Mouse (Mus musculus): ENCODE measurements around the gene Myrf.
A peak's percentile ranks its signal among the peaks of the same experiment; 100 is the strongest.

Myrf gene

DNA sequence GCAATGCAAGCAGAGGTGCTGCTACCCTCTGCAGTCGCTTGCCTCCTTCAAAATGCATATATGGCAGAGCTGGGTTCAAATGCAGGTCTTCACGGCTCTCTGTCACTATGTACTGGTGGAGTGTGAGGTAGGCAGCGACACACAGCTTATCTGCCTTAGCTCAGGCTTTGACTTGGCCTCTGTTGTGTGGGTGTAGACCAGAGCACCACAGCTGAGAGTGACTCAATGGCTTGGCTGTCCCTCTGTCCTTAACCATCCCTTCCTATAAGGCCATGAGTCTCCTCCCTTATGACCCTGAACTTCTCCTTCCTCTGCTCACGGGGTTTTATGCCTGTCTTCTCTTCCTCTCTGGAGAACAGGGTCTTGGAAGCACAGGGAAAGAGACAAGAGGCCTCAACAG lies 29.7 kb downstream of the Myrf start:
- DNase-seq (ENCODE audit: low spot score in 2 of 2): no peak

DNA sequence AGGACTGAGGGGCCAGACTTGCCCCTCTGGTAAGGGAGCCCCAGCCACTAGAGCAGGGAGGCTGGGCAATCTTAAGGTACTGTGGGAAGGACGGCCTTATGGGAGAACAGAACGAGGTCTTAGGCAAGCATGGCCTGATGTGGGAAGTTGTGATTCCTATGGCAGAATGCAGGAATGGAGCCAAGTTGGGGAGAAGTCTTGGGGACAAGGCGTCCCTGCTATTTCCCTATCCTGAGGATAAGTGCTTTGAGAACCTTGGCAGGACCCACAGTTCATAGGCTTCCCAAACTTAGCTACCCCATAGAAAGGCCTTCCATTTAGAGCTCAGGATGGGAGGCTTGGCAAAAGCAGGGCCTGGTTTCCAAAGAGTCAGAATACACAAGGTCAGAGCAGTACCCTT lies 31.7 kb downstream of the Myrf start:
- no peak for DNase-seq (ENCODE audit: low spot score in 2 of 2)

DNA sequence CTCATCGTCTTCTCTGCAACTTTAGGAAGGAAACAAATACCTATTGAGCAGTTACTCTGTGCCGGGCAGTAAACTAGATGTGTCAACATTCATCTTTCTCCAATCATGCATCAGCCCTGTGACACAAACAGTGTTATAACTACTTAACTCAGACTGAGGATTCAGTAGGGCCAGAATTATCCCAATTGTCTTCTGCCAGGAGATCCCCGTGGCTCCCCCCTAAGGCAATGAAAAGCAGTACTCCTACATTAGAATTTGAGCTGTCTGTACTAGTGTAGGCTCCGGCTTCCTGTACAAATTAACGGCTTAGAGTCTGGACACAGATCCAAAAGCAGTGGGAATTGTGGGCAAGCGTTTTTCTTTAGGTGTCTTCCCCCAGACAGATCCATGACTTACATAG lies 35.5 kb downstream of the Myrf start:
- no peak for DNase-seq (ENCODE audit: low spot score in 2 of 2)

DNA sequence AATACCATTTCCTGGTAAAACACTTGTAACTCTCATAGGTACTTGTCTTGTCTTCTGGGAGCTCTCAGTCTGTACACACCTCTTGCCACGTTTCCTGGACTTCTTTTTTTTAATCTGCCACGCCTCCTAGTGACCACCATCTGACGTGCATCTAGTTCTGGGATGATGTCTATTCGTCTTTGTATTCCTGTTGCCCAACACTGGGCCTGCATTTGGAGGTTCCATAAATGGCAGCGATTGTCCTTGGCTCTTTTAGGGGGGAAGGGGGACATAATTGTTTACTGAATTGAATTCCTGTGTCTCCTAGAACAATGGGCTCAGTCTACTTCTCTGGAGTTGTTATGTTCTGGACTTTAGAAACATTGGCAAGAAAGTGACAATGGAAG lies 35.9 kb downstream of the Myrf start:
- peak in 1 of 2 experiments; percentile 21 for DNase-seq (ENCODE audit: low spot score in 2 of 2)

DNA sequence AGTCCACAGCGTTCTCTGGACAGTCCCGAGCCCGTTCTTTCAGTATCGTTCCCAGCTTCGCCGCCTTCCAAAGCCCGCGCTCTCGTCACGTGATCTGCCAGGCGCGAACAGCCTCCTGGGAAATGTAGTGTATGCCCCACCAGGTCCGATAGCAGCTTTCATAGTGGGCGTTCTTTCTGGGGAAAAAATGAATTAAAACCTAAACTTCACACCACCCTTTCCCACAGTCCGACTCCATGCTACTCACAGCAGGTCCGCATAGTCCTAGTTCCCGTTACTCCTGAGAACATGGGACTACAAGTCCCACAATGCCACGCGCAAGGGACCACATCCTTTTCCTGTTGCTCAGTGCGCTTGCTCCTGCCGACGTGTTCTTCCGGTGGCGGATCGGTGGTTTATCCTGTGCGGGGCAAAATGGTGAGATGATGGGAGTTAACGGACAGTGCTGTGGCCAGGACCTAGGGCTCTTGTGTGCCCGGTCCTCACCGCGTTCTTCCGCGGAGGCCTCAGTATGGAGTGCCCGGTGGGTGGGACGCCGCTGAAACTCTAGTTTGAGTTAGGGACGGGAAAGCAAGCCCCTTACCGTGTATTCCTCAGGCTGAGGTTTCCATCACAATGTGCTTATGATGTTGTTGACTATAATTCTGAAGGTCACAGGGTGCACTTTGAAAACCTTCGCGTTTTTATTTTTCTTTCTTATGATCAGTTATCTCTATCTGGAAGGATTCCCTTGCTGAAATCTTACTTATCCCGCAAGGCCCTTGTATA lies 36.5 kb downstream of the Myrf start, which contains the start of the genes Tmem258 and Fen1:
Gene Tmem258 (plus strand): TSS at position 167 of the 768 bp plus-strand sequence.
Gene Fen1 (minus strand): TSS at position 322 of the 768 bp plus-strand sequence.
- peak; percentile 83 to 88 for DNase-seq (ENCODE audit: low spot score in 2 of 2)

DNA sequence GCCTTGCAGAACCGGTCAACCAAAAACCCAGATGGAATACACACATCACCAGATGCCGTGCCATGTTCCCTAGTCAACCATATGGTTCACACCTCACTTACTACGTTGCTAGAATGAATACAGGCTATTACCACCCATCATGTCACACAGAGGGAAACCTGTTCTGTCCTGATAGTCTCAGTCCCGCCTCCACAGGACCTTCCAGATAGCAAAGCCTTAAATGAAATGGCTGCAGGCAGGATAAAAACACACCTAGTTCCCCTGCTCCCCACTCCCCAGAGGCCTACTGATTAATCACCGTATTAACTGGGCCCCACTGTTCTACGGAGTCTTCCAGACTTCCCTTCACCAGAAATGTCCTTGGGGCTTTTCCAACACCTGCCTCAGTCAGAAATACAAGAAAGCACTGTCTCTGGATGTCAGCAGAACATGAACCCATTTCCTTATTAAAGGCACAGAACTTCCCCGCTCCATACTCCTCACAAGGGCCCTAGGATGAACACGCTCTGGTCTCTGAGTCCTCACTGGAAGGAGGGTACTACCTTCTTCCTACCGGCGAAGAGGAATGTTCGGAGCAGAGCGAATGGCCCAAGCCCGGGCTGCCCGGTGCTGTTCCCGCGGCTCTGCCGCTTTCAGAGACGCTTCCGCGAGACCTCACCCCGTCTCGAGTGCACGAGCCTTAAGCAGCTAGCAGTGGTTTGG lies 37.3 kb downstream of the Myrf start:
- peak in 1 of 2 experiments; percentile 19 for DNase-seq (ENCODE audit: low spot score in 2 of 2)

DNA sequence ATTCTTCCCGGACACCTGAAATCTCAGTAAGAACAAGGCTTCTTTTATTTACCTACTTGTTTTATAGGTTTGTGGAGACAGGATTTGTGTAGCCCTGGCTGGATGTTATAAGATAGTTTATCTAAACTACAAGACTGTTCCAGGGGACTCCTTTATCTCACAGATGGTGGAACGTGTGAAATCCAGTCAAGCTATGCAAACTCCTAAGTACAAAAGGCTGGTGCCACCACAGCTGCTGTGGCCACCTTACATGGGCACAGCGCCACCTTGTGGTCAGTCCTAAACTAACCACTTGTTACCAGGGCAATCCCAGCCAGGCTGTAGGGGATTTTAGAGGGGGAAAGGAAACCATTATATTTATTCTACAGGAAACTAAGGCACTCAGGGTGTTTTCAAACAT lies 41.8 kb downstream of the Myrf start:
- peak; percentile 45 to 80 for DNase-seq (ENCODE audit: low spot score in 2 of 2)

DNA sequence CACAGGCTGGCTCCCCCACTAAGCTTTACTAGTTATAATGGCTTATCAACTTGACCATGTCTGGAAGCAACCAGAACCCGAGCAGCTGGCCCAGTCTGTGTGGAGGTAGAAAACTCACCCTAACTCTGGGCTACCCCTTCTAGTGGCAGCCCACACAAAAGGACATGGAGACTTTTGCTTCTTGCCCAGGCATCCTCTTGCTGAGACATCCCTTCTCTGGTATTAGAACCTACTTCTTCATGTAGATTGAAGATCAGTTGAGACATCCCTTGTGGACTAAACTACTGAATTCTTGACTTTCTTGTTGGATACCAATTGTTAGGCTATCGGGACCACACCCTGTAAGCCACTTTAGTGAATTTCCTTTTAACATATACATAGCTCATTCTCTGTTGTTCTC lies 42.3 kb downstream of the Myrf start:
- no peak for DNase-seq (ENCODE audit: low spot score in 2 of 2)

DNA sequence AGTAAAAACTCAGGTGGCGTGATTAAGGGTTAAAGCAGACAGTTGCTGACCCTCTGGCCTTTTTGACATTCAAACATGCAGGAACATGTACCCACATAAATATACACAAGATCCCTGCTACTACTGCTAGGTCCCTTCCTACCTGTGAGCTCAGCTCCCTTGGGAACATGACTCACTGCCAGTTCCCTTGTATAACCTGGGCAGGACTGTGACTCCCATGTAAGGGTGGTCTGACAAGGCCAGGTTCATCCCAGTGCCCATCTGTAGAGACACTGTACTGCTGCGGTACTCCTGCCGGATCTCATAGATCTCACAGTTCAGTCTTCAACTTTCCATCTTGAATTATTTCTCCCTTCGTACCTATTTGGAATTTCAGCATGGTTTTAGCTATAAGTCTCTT lies 43.4 kb downstream of the Myrf start:
- DNase-seq (ENCODE audit: low spot score in 2 of 2): no peak

DNA sequence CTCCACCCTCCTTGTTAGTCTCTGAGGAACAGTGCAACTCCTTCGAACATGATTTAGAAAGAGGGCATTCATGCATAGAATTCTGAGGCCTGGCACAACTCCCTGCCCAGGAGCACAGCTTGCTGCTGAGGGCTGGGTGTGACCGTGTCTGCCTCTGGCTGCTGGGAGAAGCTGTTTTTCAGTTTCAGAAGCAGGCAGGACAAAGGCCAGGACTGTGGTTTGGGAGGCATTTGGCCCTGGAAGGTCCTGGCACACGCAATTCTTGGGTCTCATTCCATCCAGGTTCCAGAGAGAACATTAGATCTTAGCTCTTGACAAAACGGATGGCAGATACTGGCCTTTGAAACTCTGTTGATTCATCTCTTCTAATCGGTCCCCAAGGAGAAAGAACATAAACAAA lies 45.3 kb downstream of the Myrf start:
- no peak for DNase-seq (ENCODE audit: low spot score in 2 of 2)

DNA sequence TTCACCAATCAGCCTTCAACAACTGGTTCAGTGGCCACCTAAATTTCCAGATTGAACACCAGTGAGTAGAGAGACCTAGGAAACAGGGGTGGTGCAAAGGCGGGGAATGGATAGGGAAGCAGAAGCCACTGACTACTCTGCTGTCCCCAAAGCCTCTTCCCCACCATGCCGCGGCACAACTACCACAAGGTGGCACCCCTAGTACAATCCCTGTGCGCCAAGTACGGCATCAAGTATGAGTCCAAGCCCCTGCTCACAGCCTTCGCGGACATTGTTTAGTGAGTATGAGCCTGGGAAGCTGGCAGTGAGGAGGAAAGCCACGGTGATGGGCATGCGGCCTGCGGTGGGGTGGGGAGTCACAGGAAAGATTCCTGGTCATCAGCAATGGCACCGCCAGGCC lies 46.2 kb downstream of the Myrf start:
- no peak for DNase-seq (ENCODE audit: low spot score in 2 of 2)

DNA sequence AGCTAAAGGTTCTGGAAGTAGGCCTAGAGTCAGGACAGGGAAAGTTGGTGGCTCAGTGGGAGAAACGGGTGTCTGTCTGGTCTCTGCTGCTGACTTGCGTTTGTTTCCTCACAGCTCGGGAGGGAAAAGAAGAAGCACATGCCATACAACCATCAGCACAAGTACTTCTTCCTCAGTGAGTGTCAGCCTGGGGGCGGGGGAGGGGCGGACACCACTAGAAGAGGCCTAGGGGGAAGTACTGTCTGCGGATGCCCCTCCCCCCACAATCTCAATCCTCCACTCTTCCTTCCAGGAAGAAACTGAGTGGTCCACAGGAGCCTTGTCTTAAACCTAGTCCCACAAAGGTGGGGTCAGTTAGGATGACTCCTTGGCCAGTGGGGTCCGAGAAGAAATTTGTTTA lies 49.2 kb downstream of the Myrf start:
- DNase-seq (ENCODE audit: low spot score in 2 of 2): no peak

DNA sequence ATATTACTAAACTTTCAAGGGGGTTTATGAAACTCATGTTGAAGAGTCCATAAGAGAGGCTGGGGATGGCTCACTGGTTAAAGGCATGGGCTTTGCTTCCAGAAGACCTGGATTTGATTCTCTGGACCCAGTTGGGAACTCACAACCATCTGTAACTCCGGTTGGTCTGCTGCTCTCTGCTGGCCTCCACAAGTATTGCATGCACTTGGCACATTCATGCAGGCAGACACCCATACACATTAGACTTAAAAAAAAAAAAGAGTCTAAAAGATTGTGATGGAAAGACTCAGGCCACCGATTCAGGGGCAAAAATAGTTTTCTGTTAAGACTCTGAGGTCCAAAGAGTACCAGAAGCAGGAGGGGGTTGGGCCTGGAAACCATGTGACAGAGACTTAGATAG lies 49.8 kb downstream of the Myrf start:
- peak; percentile 57 to 71 for DNase-seq (ENCODE audit: low spot score in 2 of 2)

DNA sequence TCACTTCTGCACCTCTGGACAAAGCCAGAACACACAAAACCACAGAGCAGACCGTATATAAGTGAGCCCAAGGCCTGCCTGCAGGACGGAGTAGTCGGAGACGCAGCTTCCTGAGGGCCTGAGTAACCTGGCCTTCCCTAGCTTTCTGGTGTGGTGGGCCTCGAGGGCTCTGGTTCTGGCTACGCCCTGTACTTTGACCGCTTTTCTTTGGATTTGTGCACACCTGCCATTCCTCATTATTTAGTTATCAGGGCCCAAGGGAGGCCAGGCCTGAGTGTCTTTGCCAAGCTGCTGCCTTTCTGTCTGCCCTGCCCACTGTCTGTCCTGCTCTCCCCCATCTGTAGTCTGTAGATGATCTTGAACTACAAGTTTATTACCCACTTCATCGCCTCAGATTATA lies 50.6 kb downstream of the Myrf start:
- no peak for DNase-seq (ENCODE audit: low spot score in 2 of 2)

DNA sequence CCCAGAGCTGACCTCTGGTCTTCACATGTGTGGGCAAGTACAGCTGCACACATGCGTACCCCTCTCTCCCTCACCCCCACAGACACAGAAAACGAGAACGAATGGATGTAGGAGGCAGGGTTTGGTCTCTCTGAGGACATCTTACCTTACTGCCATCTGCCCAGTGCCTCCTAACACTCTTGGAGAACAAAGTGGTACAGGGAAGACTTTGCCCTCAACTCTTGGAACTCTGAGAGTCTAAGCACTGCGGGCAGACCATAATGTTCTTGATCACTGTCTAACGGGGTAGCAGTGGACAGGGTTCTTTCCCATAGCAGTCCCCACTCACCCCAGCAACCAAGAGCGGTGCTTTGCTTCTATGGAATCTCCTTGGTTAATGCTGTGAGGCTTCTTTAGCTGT lies 51.5 kb downstream of the Myrf start:
- no peak for DNase-seq (ENCODE audit: low spot score in 2 of 2)

DNA sequence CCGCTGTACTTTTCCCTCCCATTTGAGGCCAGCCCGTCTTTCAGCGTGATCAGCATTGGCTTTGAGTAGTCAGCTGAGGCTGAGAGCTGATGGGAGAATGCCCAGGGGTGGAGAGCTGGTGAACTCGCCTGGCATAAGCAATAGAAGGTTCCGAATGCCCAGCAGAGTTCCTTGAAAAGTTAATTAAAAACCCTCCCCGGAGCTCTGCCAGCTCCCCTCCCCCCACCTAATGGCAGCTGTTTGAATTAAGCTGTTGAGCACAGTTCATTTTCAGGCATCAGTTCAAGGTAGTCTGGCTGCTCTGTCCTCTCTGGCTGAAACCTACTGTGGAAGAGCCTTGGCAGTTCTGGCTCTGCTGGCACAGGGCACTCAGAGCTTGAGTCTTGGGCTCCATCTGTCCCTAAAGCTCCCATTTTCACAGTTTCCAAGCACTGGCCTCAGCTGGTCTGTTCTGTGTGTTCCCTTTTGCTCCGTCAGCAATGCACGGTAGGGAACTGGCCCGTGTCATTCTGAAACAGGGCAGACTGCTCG lies 52.2 kb downstream of the Myrf start:
- DNase-seq (ENCODE audit: low spot score in 2 of 2): no peak

DNA sequence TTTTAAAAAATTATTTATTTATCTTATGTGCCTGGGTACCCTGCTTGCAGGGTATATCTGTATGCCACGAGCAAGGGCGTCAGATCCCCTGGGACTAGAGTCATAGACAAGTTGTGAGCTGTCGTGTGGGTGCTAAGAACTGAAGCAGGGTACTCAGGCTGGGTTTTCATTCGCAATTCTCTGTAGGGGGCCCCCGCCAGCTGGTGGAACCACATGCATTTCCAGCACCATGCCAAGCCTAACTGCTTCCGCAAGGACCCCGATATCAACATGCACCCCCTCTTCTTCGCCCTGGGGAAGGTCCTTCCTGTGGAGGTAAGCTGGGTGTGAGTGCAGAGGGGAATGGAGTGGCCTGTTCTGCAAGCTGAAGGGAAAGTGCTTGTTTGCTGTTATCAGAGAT lies 54.0 kb downstream of the Myrf start:
- no peak for DNase-seq (ENCODE audit: low spot score in 2 of 2)

DNA sequence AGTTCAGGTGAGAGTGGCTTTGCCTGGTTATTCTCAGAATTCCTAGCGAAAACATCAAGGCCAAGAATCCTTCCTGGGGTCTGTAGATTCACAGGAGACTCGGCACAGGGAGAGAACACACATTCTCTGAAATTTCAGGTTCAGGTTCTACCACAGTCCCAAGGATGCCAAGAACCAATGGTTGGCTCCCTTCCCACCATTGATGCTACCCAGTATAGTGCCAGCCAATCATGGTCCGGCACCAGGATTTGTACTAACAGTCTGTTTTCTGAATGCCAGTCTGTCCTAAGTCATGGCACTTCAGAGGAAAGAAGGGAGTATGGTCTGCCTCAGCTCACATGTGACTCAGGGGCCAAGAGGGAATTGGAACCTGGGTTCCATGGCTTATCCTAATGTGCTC lies 54.7 kb downstream of the Myrf start:
- DNase-seq (ENCODE audit: low spot score in 2 of 2): no peak

DNA sequence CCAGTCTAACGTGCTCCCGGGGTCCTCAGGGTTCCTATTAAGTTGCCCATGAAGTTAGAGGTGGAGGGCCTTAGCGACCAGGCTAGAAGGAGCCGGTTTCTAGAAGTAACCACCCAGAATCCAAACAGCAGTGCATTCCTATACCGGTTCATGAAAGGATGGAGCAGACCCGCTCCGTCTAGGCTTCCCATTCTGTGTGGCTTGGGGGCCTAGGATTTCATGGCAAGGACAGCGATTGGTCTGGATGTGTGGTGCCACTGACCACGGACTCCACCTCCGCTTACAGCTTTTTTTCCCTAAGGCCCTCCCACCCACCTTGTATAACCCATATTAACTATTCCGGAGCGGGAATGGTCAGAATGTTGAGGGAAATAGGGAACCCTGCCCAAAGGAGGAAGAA lies 56.5 kb downstream of the Myrf start:
- no peak for DNase-seq (ENCODE audit: low spot score in 2 of 2)

DNA sequence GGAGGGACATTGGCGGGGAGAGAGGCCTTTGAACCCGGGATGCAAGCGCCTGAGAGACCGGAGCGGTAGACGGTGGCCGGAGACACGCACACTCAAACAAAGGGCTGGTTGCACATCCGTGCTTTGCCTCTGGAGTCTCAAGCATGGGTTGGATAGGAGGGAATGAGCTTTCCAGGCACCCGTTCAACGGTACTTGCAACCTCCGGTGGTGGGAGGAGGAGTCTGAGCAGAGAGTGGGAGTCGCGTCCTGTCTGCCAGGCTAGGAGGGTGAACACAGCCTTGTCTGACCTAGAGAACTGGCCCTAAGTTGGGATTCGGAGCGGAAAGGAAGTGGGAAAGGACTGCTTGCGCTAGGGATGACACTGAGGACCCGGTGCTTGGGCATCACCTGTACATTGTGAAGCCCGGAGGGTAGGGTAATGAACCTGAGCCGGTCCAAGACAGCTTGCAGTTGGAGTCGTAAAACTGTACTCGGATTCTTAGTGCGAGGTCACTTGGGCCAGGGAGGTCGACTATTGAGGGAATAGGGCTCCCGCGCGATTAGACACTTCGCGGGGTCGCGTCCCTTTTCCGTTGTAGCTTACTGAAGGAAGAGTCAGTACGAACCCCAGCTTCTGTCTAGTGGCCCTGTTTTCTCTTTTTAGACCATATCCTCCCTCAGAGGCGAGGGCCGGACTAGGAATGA lies 57.1 kb downstream of the Myrf start:
- peak; percentile 28 to 40 for DNase-seq (ENCODE audit: low spot score in 2 of 2)

DNA sequence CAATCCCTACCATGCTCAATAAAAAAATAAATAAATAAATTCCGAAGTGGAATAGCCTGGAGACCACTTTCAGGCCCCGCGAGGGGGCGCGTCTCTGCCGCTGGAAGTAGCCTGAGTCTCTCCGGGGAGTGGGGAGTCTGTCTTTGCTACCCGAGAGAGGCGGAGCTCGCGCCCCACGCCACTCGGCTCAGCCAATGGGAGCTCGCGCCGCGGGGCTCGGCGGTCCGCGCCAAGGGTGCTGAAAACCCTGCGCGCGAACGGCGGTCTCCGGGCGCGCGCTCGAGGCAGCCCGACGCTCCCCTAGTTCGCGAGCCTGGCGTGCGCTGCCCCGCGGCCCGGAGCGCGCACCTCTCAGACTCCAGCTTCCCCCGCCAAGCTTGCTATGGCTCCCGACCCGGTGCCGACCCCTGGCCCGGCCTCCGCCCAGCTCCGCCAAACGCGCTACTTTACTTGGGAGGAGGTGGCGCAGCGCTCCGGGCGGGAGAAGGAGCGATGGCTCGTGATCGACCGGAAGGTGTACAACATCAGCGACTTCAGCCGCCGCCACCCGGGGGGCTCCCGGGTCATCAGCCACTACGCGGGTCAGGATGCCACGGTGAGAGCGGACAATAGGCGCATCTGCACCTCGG lies 57.8 kb downstream of the Myrf start, which contains the start of gene Fads1:
Gene Fads1 (plus strand): TSS at position 219 of the 629 bp plus-strand sequence.
- DNase-seq (ENCODE audit: low spot score in 2 of 2): peak; percentile 79 to 82

DNA sequence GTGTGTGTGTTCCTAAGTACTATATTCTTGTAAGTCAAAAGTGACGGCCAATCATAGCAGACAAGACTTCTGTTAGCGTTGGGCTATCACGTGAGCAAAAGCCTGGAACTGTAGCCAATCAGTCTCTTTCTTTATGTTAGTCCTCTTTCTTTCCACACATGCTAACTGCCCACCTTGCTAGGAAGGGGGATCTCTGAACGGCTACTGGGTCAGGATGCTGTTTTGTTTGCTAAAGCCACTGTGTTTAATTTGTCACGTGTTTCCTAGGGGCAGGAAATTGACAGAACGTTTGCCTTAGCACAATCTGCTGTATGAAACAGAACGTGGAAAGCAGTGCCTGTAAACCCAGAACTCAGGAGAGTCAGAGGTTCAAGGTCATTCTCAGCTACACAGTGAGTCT lies 58.4 kb downstream of the Myrf start:
- no peak for DNase-seq (ENCODE audit: low spot score in 2 of 2)

Measured in spleen, postnatal 14 days (tissue).